Mouse (Mus musculus): ENCODE data around the gene Fbln1.

GRCm38 (mm10) chr15:85232543-85233250, 26.9 kb downstream of the Fbln1 start:
- TF ChIP-seq POLR2A (IDR thresholded peaks at IDR 0.05; ENCODE audit: extremely low read depth, insufficient read depth, low read length) = no peak
- TF ChIP-seq CTCF (IDR thresholded peaks at IDR 0.05; ENCODE audit: extremely low read depth, insufficient read depth, low read length) = no peak

Measured in cortical plate, adult 2 months (tissue).